Mouse (Mus musculus) thymus, postnatal 0 days (tissue): ENCODE data around the gene Gzma. TPM values are rescaled to one million over a fixed set of nuclear protein-coding genes. Genes with fewer than 3 reads are reported as not detected.

Experiments
- DNase-seq: peaks from one replicate; pipeline ENCODE4 v3.0.0-alpha.2; 2015; ENCODE audit warnings: low spot score
- polyA plus RNA-seq: library from polyadenylated mRNA; unstranded; fragments of >200 nt; fragmentation: Nextera tagmentation; extraction: Ambion mirVana; gene quantifications from 2 replicates; pipeline ENCODE4 v1.2.1, GENCODE M21; 2015

Gene Gzma
- polyA plus RNA-seq, 1 experiment from 2014 or later = 334 TPM

GRCm38 (mm10) chr13:113046211-113046883 lies 54.4 kb downstream of the Gzma start, which contains the start of gene Gpx8:
Gene Gpx8 (minus strand): TSS chr13:113046410.
- DNase-seq = peak; percentile 67

DNA sequence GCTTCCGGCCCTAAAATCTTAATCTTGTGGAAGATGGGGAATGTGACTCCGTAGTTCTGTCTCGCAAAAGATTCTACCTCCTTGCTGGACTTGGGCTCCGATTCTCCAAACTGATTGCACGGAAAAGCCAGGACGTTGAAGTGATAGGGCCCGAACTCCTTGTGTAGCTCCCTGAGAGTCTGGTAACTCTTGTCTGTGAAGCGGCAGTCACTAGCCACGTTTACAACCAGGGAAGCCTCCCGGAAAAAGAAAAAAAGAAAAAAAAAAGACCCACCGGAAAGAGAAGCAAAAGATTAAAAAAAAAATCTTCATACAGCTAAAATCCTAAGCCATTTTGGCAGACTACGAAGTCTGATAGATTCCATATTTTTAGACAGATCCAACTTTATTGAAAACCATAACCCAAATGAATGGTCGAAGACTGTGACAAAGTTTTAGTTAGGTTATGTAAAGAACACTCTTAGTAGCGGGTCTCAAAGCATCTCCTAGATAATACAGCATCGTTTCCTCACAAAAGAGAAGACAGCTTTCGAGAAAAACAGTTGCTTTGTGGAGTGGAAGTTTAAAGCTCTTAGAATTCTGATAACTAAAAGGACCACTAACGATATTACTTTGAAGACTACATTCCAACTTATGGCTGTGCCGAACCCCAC lies 55.2 kb downstream of the Gzma start:
- no peak for DNase-seq

GRCm38 (mm10) chr13:113044876-113045275 lies 55.9 kb downstream of the Gzma start:
- DNase-seq = no peak

Other genes starting within 250 kb of the Gzma start
- 54.6 and 56.2 TPM in 2 replicates for gene Mtrex, start 173.6 kb downstream of the Gzma start, polyA plus RNA-seq
- 29.3 and 30.7 TPM in 2 replicates for gene Dhx29, start 173.5 kb downstream of the Gzma start, polyA plus RNA-seq
- 1.2 TPM in 2 replicates for gene Ccno, start 113.2 kb downstream of the Gzma start, polyA plus RNA-seq
- 0.20 and 0.28 TPM in 2 replicates for gene Mcidas, start 107.1 kb downstream of the Gzma start, polyA plus RNA-seq
- 0.21 and 0.22 TPM in 2 replicates for gene Cdc20b, start 65.9 kb downstream of the Gzma start, polyA plus RNA-seq
- gene Gpx8, start 54.6 kb downstream of the Gzma start, polyA plus RNA-seq = 20.6 and 22.4 TPM in 2 replicates
- gene Esm1, start 108.7 kb upstream of the Gzma start, polyA plus RNA-seq = 3.6 and 4.5 TPM in 2 replicates
- not detected in 2 replicates for gene Gzmk, start 124.9 kb upstream of the Gzma start, polyA plus RNA-seq
- gene BC067074, start 192.2 kb upstream of the Gzma start, polyA plus RNA-seq = 0.75 and 0.83 TPM in 2 replicates